Mouse (Mus musculus) heart, postnatal 10 days (tissue): ENCODE results near the gene Slc22a20. TPM values are rescaled to one million over a fixed set of nuclear protein-coding genes. Genes with fewer than 3 reads are reported as not detected.

Experiments used
- DNase-seq, 2 experiments: peaks; one replicate each; pipeline ENCODE4 v3.0.0; 2021
- intact Hi-C: fragments of 180-260 bp; cut with DNase I; formaldehyde crosslinking; loops from one replicate; pipeline ENCODE4 v1.15.1; 2025
- total RNA-seq, 2 experiments: library from RNA; stranded (reverse); gene quantifications; 2 replicates each; pipeline ENCODE4 v1.2.3; 2021

Gene Slc22a20
- total RNA-seq, result not detected

DNA sequence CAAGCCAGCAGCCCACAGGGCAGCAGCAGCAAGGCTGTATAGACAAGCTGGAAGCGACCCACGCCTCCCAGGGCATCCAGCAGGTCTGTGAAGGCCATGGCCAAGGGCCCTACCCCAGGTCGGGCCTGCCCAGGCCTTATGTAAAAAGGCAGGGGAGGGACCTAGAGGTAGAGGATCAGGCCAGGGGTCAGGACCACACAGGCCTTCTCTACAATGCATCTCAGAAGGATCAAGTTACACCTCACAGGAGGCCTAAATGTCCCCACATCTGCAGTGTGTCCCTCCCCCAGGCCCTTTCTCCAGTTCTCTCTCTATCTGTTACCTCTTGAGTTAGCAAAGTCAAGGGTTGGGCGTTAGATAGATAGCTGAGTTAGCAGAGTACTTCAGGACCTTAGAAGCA is at the start of gene Slc22a20:
Gene Slc22a20, minus strand, starts transcription at position 101 of the 400 bp plus-strand sequence.
- intact Hi-C loops, result no loop called here
- DNase-seq, result no peak

DNA sequence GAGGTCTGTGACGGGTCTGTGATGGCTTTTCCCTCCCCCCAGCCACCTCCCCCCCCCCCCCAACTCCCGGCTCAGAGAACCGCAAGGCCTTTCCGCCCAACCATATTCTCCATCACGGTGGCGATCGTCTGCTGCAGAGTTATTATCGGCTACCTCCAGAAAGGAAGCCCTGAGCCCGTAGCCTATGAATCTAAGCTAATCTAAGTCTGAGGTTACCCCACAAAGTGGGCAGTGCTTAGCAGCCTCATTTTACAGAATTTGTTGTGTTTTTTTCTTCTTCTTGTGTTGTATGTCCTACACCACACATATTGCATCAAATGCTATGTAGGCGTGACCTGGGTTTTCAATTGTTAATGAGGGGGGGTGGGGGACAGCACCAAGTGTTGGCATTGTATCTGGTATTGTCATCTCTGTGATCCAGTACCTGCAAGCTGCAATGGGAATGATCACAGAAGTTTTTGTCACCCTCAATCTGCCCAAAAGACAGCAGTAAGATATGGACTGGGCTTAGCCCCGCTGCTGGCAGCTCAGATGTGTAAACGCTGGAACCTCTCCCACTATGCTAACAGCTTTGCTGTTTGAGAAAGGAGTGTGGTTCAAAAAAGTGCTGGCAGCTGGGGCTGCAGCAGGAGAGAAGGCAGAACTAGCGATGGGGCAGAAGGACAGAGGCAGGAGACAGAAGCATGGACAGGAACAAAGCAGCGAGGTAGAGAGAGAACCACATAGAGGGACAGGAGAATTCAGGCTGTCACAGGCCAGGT is 44.8 kb upstream of the Slc22a20 start:
- intact Hi-C loops, result no loop called here
- no peak for DNase-seq

DNA sequence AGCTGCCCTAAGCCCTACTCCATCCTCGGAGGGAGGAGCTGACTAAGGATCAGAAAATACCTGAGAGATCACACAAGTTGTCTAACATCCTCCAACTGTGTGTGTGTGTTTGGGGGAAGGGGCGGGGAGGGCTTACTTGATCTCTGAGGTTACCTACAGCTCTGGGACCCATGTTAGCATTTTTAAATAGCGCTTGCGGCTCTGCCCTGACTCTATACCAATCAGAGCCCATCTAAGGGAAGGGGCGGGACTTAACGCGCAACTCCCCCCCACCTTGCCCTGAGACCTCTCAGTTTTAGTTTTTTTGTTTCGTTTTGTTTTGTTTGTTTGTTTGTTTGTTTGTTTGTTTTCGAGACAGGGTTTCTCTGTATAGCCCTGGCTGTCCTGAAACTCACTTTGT is 43.5 kb upstream of the Slc22a20 start:
- intact Hi-C loops, result no loop called here
- DNase-seq, result no peak

DNA sequence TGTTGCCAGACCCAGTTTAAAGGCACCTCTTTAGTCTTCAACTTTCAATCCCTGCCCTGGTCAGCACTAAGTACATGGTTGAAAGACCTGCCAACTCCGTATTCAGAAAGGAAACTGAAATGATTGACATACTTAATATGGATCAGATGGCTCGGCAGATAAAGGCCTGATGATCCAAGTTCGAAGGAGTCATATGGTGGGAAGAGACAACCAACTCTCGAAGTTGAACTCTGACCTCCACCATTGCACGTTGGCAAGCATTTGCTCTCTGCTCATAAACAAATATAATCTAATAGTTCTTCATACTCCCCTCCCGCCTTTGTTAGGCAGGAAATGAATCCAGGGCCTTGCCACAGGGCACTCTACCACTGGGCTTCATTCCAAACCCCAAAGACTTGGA is 43.0 kb upstream of the Slc22a20 start:
- no peak for DNase-seq
- intact Hi-C loops, result no loop called here

DNA sequence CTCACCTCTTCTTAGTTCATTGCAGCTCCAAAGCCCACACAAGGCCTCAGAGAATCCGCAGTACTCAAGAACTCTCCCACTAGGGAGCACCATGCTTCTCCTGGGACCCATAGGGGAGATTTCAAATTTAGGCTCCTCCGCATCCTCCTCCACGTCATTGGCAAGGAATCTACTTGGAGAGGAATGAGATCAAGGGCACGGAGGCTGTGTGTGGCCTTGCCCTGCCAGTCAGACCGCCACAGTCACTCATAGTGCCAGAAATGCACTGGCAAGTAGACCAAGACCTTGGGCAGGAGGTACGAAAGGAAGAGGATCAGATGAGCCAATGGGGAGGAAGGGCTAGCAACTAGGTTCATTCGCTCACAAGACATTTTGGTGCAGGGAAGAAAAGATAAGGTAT is 38.0 kb upstream of the Slc22a20 start:
- intact Hi-C loops, result no loop called here

DNA sequence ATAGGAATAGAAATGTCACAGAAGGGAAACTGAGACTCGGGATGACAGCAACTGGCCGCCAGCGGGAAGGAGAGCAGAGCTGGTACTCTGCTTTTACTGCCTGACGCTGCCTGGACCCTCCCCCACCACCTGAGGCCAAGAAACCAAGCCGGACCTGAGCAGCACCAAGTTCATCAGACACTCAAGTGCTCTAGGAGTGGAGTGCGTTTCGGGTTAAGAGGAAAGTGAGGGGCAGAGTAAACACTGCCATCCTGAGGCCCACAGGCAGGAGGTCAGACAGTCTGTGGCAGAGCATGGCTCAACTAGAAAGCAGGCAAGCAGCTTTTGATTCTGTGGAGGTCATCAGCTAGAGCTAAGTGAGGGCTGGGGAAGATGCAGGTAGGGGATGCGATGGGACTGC is 37.1 kb upstream of the Slc22a20 start:
- no peak for DNase-seq
- intact Hi-C loops, result no loop called here

More for the DNA sequence above, 38.0 kb upstream of the Slc22a20 start:
- no peak for DNase-seq

DNA sequence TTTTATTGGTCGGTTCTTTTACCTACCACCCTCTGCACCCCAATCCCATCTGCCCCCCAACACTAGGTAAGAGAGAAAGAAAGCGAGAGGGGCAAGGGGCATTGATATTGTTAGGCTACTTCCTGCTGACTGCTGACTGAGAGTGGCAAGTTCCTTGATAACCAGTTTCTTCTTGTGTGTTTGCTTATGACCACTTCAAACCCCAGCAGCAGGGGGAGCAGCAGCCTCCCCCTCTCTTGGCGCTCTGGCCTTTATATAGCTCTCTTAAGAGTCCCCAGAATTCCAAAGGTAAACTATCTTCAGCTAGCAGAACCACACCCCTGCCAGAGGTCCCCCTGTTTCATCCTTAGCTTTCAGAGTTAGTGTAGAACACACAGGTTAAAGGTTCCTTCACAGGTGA is 34.3 kb upstream of the Slc22a20 start:
- DNase-seq, result no peak
- intact Hi-C loops, result no loop called here

DNA sequence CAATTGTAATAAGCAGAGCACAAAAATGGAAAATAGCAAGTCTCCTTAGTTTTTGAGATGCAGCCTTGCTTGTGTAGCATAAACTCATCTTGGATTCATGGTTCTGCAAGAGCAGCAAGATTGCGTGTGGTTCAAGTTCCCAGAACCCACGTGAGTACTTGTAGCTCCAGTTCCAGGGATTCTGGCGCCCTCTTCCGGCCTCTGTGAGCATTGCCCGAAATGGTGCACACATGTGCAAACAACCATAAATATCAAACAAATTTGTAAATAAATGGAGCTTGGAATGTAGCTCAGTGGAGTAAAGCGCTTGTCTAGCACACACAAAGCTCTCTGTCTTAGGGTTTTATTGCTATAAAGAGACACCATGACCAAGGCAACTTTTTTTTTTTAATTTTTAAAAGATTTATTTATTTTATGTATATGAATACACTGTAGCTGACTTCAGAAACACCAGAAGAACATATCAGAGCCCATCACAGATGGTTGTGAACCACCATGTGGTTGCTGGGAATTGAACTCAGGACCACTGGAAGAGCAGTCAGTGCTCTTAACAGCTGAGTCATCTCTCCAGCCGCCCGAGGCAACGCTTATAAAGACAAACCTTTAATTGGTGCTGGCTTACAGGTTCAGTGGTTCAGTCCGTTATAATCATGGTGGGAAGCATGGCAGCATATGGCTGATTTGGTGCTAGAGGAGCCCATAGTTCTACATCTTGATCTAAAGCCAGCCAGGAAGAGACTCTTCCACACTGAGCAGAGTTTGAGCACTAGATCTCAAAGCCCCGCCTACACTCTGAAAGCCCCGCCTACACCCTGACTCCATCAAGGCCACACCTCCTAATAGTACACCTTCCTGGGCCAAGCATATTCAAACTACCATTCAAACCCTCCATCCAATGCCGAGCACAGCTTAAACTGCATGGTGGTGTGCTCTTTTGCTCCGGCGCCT is 32.5 kb upstream of the Slc22a20 start:
- intact Hi-C loops, result loop anchor here (1.0 to 10.0 kb wide), 2 partner anchors 53 to 234 kb away; no protein-coding TSS in a partner anchor
- DNase-seq, result peak; percentile 83 to 94

DNA sequence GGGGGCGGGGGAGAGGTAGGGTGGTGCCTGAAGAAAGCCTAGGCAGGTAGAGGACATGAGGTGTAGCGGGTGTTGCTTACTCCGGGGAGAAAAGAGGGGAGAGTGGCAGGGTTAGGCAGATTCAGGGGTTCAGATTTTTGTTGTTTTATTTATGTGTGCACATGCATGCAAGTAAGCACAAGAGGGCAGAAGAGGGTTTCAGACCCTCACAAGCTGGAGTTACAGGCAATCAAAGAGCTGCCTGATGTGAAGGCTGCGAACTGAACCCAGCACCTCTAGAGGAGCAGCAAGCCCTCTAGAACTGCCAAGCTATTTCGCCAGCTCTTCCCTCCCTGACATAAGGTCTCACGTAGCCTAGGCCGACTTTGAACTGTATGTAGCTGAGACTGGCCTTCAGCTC is 30.6 kb upstream of the Slc22a20 start:
- peak; percentile 9 to 17 for DNase-seq
- intact Hi-C loops, result loop anchor here (2.0 to 10.0 kb wide), 2 partner anchors 96 to 232 kb away; no protein-coding TSS in a partner anchor

DNA sequence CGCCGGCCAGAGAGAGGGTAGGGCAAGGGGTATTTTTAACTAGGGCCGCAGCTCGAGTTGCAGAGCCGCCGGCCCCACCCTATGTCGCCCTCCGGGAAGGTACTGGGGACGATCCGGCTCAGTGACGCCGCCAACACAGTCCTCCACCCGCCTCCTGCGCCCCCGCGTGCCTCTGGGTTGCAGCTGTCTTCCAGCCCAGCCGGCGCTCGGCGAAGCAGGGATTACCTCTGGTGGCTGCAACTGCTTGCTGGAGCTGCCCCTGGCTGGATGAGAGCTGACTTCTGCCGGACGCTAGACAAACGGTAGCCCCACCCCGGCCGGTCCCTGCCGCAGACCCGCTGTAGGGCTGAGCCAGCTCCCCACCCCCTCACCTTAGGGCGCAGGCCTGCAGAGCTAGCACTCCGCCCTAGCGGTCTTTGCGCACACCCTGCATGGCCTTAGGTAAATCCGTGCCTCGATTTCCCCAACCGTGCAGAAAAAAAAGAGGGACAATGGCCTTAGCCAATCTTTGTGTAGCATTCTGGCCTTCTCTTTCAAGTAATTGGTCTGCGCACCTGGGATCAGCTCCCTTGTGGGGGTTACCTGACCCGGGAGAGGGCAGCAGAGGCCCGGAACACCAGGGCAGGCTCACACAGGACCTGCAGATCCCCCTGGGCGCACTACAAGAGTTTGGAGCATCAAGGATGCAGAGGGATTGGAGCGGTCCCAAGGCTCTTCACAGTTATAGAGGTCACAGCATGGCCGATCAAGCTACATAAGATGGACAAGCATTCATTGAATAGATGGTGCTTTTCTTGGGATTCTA is 29.8 kb upstream of the Slc22a20 start, which contains the start of gene Capn1:
Gene Capn1, minus strand, starts transcription at position 387 of the 805 bp plus-strand sequence.
- intact Hi-C loops, result loop anchor here (2.0 to 10.0 kb wide), 2 partner anchors 95 to 231 kb away; no protein-coding TSS in a partner anchor
- DNase-seq, result peak; percentile 83 to 86

DNA sequence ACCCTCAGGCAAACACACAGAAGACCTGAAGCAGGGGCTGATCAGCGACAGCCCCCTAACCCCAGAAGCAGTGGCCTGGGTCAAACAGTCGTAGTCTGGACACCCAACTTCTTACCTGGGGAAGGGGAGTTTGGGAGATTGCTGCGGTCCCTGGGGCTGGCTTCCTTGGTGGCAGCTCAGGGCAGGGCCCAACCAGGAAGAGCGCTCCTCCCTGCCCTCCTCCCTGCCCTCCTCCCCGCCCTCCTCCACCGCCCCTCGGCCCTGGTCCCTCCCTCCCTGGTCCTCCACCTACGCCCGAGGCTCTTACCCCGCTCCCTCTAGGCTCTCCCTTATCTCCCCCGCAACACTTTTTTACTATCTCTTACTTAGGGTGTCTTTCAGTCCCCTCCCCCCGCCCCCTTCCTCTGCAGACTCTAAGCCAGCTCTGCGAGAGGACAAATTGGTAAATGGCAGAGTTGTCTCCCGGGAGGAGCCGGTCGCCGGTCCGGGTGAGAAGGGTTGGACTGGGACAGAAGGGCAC is 29.1 kb upstream of the Slc22a20 start:
- intact Hi-C loops, result loop anchor here (10.0 kb wide), 1 partner anchor 230 kb away; no protein-coding TSS in a partner anchor
- DNase-seq, result peak in 1 of 2 experiments; percentile 57

DNA sequence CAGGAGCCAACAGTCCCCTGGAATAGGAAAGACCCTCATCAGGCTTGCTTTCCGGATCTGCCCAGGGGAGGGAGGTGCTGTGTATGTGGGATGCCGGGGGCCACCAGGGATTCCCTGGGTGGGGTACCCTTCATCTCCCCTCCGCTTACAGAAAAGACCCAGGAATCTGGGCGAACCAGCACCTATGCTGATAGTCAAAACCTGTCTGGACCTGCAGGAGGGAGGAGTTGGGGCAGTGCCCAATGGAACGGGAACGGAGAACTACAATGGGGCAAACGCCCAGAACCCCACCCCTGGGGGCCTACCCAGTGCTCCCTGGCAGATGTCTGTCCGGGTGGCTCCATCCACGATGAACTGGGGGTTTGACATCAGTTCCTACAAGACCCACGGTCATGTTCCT is 27.7 kb upstream of the Slc22a20 start:
- intact Hi-C loops, result loop anchor here (10.0 kb wide), 1 partner anchor 229 kb away; no protein-coding TSS in a partner anchor
- no peak for DNase-seq

DNA sequence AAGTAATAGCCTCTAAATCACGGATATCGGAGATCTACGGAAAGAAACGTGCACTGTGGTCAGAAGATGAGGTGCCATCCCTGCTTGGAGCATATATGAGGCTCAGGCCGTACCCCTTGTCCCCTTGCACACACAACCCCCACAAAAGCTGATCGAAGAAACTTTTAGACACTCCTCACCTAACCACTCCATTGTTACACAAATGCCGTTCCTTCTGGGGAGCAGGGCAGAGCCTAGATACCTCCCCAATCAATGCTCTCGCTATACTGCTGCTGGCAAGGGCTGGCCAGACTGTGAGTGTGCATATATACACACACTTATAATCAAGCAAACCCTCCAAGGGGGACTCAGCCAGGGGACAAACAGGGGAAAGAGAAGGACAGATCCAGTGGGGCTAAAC is 23.2 kb upstream of the Slc22a20 start:
- intact Hi-C loops, result no loop called here
- DNase-seq, result no peak

DNA sequence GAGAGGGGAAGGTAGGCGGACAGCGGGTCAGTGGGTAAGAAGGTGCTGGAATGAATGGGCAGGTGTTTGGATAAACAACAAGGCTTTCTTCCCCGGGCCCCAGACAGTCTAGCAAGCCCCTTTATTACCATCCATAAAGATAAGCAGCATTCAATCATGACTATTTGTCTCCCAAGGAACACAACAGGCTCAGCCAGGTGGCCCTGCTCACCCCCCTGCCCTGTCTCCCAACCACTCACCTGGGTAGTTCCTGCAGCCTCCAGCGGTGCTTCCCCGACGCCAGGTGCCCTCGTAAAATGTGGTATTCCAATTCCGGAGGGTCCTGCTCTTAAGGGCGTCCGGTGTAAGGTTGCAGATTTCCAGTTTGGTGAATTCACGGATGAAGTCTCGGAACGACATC is 21.1 kb upstream of the Slc22a20 start:
- intact Hi-C loops, result no loop called here
- no peak for DNase-seq

DNA sequence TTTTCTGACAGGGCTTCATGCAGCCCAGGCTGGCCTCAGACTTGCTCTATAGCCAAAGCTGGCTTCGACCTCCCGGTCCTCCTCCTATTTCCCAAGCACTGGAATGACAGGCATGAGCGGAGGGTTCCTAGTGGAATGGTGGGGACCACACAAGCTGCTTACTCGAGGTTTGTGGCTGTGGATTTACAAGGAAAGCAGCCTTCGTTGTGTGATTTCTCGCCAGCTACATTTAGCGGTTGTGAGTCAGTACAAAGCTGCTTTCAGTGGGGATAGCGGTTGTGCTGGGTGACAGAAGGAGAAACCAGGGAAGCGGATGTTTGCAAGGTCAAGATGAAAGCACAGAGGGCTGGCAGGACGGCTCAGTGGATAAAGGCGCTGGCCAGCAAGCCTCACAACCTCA is 19.6 kb upstream of the Slc22a20 start:
- no peak for DNase-seq
- intact Hi-C loops, result no loop called here

DNA sequence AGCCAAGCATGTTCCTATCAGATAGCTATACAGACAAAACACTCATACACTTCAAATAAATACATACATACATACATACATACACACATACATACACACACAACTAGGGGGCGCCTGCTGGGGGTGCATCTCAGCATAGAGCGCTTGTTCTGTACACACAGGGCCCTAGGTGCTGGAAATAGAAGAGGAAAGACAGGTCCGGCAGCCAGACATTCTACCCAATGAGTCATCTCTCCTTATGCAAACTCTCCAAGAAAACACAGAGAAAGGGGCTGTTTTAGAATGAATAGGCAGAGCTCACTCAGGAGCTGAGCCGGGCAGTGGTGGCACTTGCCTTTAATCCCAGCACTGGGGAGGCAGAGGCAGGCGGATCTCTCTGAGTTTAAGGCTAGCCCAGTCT is 14.0 kb upstream of the Slc22a20 start:
- DNase-seq, result no peak
- intact Hi-C loops, result no loop called here

DNA sequence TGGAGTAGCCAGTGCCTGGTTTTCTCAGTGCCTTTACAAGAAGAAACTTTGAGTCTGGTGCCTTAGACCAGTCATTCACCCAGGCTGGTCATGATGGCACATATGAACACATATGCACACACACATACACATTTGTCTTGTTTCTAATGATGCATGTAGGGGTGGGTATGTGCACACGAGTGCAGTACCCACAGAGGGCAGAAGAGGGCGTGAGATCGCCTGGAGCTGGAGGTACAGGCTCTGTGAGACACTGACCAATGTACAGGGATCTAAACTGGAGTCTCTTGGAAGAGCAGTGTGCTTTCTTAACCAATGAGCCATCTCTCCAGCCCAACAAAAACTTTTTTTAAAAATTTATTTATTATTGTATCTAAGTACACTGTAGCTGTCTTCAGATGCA is 12.2 kb upstream of the Slc22a20 start:
- intact Hi-C loops, result no loop called here
- DNase-seq, result no peak

DNA sequence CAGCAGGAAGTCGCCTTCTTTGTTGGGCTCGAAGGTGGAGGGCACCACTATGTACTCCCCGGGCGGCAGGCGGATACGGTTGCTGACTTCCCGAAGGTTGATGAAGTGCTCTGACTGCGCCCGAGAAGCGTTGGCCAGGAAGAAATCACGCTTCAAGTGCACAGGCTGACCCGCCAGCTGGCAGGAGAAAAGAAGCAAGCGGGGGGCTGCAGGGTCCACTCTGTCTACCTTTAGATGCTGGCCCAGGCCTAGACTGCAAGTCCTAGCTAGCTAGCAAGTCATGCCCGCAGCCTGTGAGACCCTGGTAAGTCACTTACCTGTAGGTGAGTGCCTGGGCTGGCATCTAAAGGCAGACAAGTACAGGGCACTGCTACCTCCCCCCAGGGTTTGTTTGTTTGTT is 8.8 kb upstream of the Slc22a20 start:
- intact Hi-C loops, result no loop called here
- no peak for DNase-seq

DNA sequence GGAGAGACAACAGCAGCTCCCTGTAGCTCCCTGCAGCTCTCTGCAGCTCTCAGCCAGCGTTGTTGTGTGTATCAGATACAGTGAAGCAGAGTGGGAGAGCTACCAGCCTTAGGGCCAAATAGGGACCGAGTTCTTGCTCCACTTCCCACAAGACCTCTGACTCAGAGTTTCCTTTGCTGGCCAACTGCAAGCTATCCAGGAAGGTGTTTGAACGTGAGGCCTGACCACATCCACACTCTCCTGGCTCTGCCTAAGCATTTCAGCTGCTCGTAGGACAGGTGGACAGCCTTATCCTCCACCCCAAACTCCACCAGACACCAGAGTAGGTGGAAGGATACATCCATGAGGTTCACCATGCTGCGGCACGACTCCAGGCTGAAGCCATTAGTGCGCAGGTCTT is 6.1 kb upstream of the Slc22a20 start:
- intact Hi-C loops, result no loop called here
- DNase-seq, result no peak

DNA sequence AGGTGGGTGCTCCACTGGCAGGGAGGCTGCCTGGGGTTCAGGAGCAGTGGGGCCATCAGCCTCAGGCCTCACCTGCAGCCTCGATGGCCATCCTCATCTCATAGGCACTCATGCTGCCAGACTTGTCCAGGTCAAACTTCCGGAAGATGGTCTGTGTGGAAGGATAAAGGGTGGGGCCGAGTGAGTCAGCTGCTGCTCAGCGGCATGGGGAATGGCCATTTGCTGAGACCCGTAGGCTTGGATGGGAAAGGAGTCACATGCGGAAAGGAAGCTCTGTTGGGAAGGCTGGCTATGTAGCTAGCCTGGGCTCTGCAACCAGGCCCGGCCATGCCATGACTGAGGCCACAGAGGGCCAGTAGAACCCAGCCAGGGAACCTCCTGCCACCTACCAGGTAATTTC is 5.5 kb upstream of the Slc22a20 start:
- intact Hi-C loops, result no loop called here
- no peak for DNase-seq
